Mouse (Mus musculus): ENCODE data around the gene Olfr1131. TPM values are rescaled to one million over a fixed set of nuclear protein-coding genes. Genes with fewer than 3 reads are reported as not detected.

Olfr1131 gene
- polyA plus RNA-seq (2015; fragmentation: Illumina TruSeq; extraction: RNeasy Lipid Tissue Mini Kit (QIAGEN cat#74804); ENCODE audit: insufficient read depth, low read depth, low replicate concordance): not detected

GRCm38 (mm10) chr2:87626804-87627203, at the start of gene Olfr1131:
Olfr1131 (plus strand) TSS chr2:87627104.

GRCm38 (mm10) chr2:87605912-87606311, 21.0 kb upstream of the Olfr1131 start, which contains the start of gene Olfr1130:
Olfr1130 (plus strand) TSS chr2:87606212.

GRCm38 (mm10) chr2:87637435-87637834, 10.5 kb downstream of the Olfr1131 start, which contains the start of gene Olfr1132:
Olfr1132 (minus strand) TSS chr2:87637535.

GRCm38 (mm10) chr2:87647274-87647673, 20.4 kb downstream of the Olfr1131 start, which contains the start of gene Olfr1133:
Olfr1133 (minus strand) TSS chr2:87647374.

GRCm38 (mm10) chr2:87658360-87658759, 31.5 kb downstream of the Olfr1131 start, which contains the start of gene Olfr1134:
Olfr1134 (minus strand) TSS chr2:87658460.

GRCm38 (mm10) chr2:87673564-87673963, 46.7 kb downstream of the Olfr1131 start, which contains the start of gene Olfr1135:
Olfr1135 (minus strand) TSS chr2:87673664.

Other genes with a start within 250 kb of the Olfr1131 start
- gene Olfr1122, start 241.3 kb upstream of the Olfr1131 start, polyA plus RNA-seq (2015; fragmentation: Illumina TruSeq; extraction: RNeasy Lipid Tissue Mini Kit (QIAGEN cat#74804); ENCODE audit: insufficient read depth, low read depth, low replicate concordance): not detected
- not detected for gene Olfr1123, start 210.5 kb upstream of the Olfr1131 start, polyA plus RNA-seq (2015; fragmentation: Illumina TruSeq; extraction: RNeasy Lipid Tissue Mini Kit (QIAGEN cat#74804); ENCODE audit: insufficient read depth, low read depth, low replicate concordance)
- not detected for gene Olfr1124, start 196.8 kb upstream of the Olfr1131 start, polyA plus RNA-seq (2015; fragmentation: Illumina TruSeq; extraction: RNeasy Lipid Tissue Mini Kit (QIAGEN cat#74804); ENCODE audit: insufficient read depth, low read depth, low replicate concordance)
- not detected for gene Olfr1126, start 173.1 kb upstream of the Olfr1131 start, polyA plus RNA-seq (2015; fragmentation: Illumina TruSeq; extraction: RNeasy Lipid Tissue Mini Kit (QIAGEN cat#74804); ENCODE audit: insufficient read depth, low read depth, low replicate concordance)
- gene Pramel7, start 130.0 kb upstream of the Olfr1131 start, polyA plus RNA-seq (2015; fragmentation: Illumina TruSeq; extraction: RNeasy Lipid Tissue Mini Kit (QIAGEN cat#74804); ENCODE audit: insufficient read depth, low read depth, low replicate concordance): not detected
- gene Pramel6, start 120.5 kb upstream of the Olfr1131 start, polyA plus RNA-seq (2015; fragmentation: Illumina TruSeq; extraction: RNeasy Lipid Tissue Mini Kit (QIAGEN cat#74804); ENCODE audit: insufficient read depth, low read depth, low replicate concordance): not detected
- gene Olfr153, start 95.3 kb upstream of the Olfr1131 start, polyA plus RNA-seq (2015; fragmentation: Illumina TruSeq; extraction: RNeasy Lipid Tissue Mini Kit (QIAGEN cat#74804); ENCODE audit: insufficient read depth, low read depth, low replicate concordance): not detected
- not detected for gene Olfr1128, start 81.6 kb upstream of the Olfr1131 start, polyA plus RNA-seq (2015; fragmentation: Illumina TruSeq; extraction: RNeasy Lipid Tissue Mini Kit (QIAGEN cat#74804); ENCODE audit: insufficient read depth, low read depth, low replicate concordance)
- not detected for gene Olfr1129, start 53.2 kb upstream of the Olfr1131 start, polyA plus RNA-seq (2015; fragmentation: Illumina TruSeq; extraction: RNeasy Lipid Tissue Mini Kit (QIAGEN cat#74804); ENCODE audit: insufficient read depth, low read depth, low replicate concordance)
- gene Olfr1130, start 20.9 kb upstream of the Olfr1131 start, polyA plus RNA-seq (2015; fragmentation: Illumina TruSeq; extraction: RNeasy Lipid Tissue Mini Kit (QIAGEN cat#74804); ENCODE audit: insufficient read depth, low read depth, low replicate concordance): not detected
- not detected for gene Olfr1132, start 10.4 kb downstream of the Olfr1131 start, polyA plus RNA-seq (2015; fragmentation: Illumina TruSeq; extraction: RNeasy Lipid Tissue Mini Kit (QIAGEN cat#74804); ENCODE audit: insufficient read depth, low read depth, low replicate concordance)
- gene Olfr1133, start 20.3 kb downstream of the Olfr1131 start, polyA plus RNA-seq (2015; fragmentation: Illumina TruSeq; extraction: RNeasy Lipid Tissue Mini Kit (QIAGEN cat#74804); ENCODE audit: insufficient read depth, low read depth, low replicate concordance): not detected
- not detected for gene Olfr1134, start 31.4 kb downstream of the Olfr1131 start, polyA plus RNA-seq (2015; fragmentation: Illumina TruSeq; extraction: RNeasy Lipid Tissue Mini Kit (QIAGEN cat#74804); ENCODE audit: insufficient read depth, low read depth, low replicate concordance)
- not detected for gene Olfr1135, start 46.6 kb downstream of the Olfr1131 start, polyA plus RNA-seq (2015; fragmentation: Illumina TruSeq; extraction: RNeasy Lipid Tissue Mini Kit (QIAGEN cat#74804); ENCODE audit: insufficient read depth, low read depth, low replicate concordance)
- not detected for gene Olfr1136, start 66.8 kb downstream of the Olfr1131 start, polyA plus RNA-seq (2015; fragmentation: Illumina TruSeq; extraction: RNeasy Lipid Tissue Mini Kit (QIAGEN cat#74804); ENCODE audit: insufficient read depth, low read depth, low replicate concordance)
- not detected for gene Olfr1137, start 86.1 kb downstream of the Olfr1131 start, polyA plus RNA-seq (2015; fragmentation: Illumina TruSeq; extraction: RNeasy Lipid Tissue Mini Kit (QIAGEN cat#74804); ENCODE audit: insufficient read depth, low read depth, low replicate concordance)
- not detected for gene Olfr1138, start 112.9 kb downstream of the Olfr1131 start, polyA plus RNA-seq (2015; fragmentation: Illumina TruSeq; extraction: RNeasy Lipid Tissue Mini Kit (QIAGEN cat#74804); ENCODE audit: insufficient read depth, low read depth, low replicate concordance)
- not detected for gene Olfr1140, start 116.6 kb downstream of the Olfr1131 start, polyA plus RNA-seq (2015; fragmentation: Illumina TruSeq; extraction: RNeasy Lipid Tissue Mini Kit (QIAGEN cat#74804); ENCODE audit: insufficient read depth, low read depth, low replicate concordance)
- gene Olfr1141, start 126.9 kb downstream of the Olfr1131 start, polyA plus RNA-seq (2015; fragmentation: Illumina TruSeq; extraction: RNeasy Lipid Tissue Mini Kit (QIAGEN cat#74804); ENCODE audit: insufficient read depth, low read depth, low replicate concordance): not detected
- not detected for gene Olfr152, start 152.4 kb downstream of the Olfr1131 start, polyA plus RNA-seq (2015; fragmentation: Illumina TruSeq; extraction: RNeasy Lipid Tissue Mini Kit (QIAGEN cat#74804); ENCODE audit: insufficient read depth, low read depth, low replicate concordance)
- not detected for gene Olfr1143, start 173.5 kb downstream of the Olfr1131 start, polyA plus RNA-seq (2015; fragmentation: Illumina TruSeq; extraction: RNeasy Lipid Tissue Mini Kit (QIAGEN cat#74804); ENCODE audit: insufficient read depth, low read depth, low replicate concordance)
- gene Olfr1145, start 182.7 kb downstream of the Olfr1131 start, polyA plus RNA-seq (2015; fragmentation: Illumina TruSeq; extraction: RNeasy Lipid Tissue Mini Kit (QIAGEN cat#74804); ENCODE audit: insufficient read depth, low read depth, low replicate concordance): not detected
- gene Olfr1148, start 203.4 kb downstream of the Olfr1131 start, polyA plus RNA-seq (2015; fragmentation: Illumina TruSeq; extraction: RNeasy Lipid Tissue Mini Kit (QIAGEN cat#74804); ENCODE audit: insufficient read depth, low read depth, low replicate concordance): not detected
- not detected for gene Olfr1150-ps1, start 216.9 kb downstream of the Olfr1131 start, polyA plus RNA-seq (2015; fragmentation: Illumina TruSeq; extraction: RNeasy Lipid Tissue Mini Kit (QIAGEN cat#74804); ENCODE audit: insufficient read depth, low read depth, low replicate concordance)
- gene Olfr1151, start 228.8 kb downstream of the Olfr1131 start, polyA plus RNA-seq (2015; fragmentation: Illumina TruSeq; extraction: RNeasy Lipid Tissue Mini Kit (QIAGEN cat#74804); ENCODE audit: insufficient read depth, low read depth, low replicate concordance): not detected
- gene Olfr1152, start 239.4 kb downstream of the Olfr1131 start, polyA plus RNA-seq (2015; fragmentation: Illumina TruSeq; extraction: RNeasy Lipid Tissue Mini Kit (QIAGEN cat#74804); ENCODE audit: insufficient read depth, low read depth, low replicate concordance): not detected

Data from pancreas, adult 10 weeks (tissue).